Mouse (Mus musculus) thymus, postnatal 4 days (tissue): ENCODE measurements around the gene B3gnt9.

Source experiments
- DNase-seq: peaks from one replicate; pipeline ENCODE4 v3.0.0; 2021

B3gnt9 gene

DNA sequence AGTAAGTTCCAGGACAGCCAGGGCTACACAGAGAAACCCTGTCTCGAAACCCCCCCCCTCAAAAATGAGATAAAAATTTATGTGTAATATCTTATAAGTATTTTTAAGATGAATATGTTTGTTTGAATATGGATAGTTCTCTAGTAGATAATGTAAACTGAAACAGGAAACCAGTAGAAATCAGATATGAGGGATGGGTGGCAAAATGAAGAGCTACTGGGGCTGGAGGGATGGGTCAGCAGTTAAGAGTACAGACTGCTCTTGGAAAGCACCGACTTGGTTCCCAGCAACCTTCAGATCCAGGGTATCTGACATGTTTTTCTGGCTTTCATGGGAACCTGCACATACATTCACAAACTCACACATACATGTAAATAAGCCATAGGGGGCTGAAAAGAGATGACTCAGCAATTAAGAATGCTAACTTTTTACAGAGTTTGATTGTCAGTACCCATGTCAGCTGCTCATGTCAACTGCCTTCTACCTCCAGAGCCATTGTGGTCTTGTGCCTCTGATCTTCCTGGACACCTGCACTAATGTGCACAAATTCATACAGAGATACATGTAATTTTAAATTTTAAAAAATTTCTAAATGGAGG is 47.2 kb downstream of the B3gnt9 start:
- no peak for DNase-seq

DNA sequence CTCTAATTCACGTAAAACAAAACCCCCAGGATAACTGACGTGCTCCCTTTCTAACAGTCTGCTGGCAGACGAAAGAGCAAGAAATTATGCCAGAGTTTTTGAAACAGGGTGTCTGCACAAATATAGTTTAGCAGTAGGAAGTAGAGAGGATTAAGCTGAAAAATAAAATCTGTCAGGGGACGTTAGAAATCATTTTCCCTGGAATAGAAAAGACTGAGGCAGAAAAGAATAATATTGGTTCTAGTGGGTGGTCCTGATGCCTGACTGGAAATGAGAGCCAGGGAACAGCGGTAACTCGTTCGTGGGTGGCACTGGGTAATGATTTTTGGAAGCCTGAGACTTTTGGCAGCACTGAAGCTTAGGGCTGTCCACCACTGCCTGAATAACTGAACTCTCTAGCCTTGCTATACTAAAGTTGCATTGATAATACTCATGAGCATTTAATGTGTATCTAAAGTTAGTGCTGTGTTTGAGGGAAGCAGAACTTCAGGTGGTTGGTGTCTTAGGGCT is 48.1 kb downstream of the B3gnt9 start:
- no peak for DNase-seq

DNA sequence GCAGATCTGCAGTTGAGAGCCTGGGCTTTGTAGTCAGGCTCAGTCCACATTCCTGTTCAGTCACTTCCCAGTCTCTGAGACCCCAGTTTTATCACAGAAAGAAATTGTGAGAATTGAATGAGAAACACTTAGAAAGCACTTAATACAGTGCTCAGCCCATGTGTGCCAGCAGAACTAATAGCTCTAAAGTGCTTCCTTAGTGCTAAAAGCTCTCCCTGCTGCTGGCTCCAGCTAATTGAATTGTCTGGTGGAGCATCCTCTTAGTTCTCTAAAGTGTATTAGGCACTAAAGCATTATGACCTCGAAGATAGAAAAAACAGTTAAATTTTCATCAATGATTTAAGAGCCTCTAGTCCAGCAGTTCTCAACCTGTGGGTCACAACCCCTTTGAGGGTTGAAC is 49.2 kb downstream of the B3gnt9 start:
- no peak for DNase-seq
